Mouse (Mus musculus): ENCODE data around the gene Cdk2.

- no peak for TF ChIP-seq CTCF (IDR thresholded peaks at IDR 0.05; ENCODE audit: low read depth, low read length)
- TF ChIP-seq POLR2A (IDR thresholded peaks at IDR 0.05; ENCODE audit: extremely low read depth, insufficient read depth, low read length): no peak
Observed at GRCm38 (mm10) chr10:128746972-128747645, 42.3 kb upstream of the Cdk2 start.

All from liver, adult 2 months (tissue).